Mouse (Mus musculus) midbrain, postnatal 0 days (tissue): ENCODE results near the gene Styx. TPM values are rescaled to one million over a fixed set of nuclear protein-coding genes. Genes with fewer than 3 reads are reported as not detected.
A peak's percentile ranks its signal among the peaks of the same experiment; 100 is the strongest.

ENCODE experiments used
- ATAC-seq: fragments of 200-750 bp; cut with Nextera tagmentation; 2 replicates; pipeline ENCODE4 v1.8.0; 2017; ENCODE audit warnings: moderate number of reproducible peaks, mild to moderate bottlenecking, moderate TSS enrichment, moderate library complexity; ENCODE audit not compliant: low FRiP score
- DNase-seq: peaks from one replicate; pipeline ENCODE4 v3.0.0-alpha.2; 2015; ENCODE audit warnings: low spot score
- H3K27ac ChIP-seq: fragments of 300-500 bp; sonication (generic); 2 replicates; pipeline ENCODE4 v1.5.1; 2014; ENCODE audit warnings: low read depth, mild to moderate bottlenecking, low read length, mixed read lengths
- H3K27me3 ChIP-seq: fragments of 300-500 bp; sonication (generic); 2 replicates; pipeline ENCODE4 v1.6.1; 2014; ENCODE audit warnings: low read length, control low read depth, mixed read lengths; ENCODE audit not compliant: insufficient read depth
- H3K36me3 ChIP-seq: fragments of 300-500 bp; sonication (generic); 2 replicates; pipeline ENCODE4 v1.6.1; 2014; ENCODE audit warnings: low read length, control low read depth, mixed read lengths; ENCODE audit not compliant: insufficient read depth
- H3K4me1 ChIP-seq: fragments of 300-500 bp; sonication (generic); 2 replicates; pipeline ENCODE4 v1.6.1; 2014; ENCODE audit warnings: mild to moderate bottlenecking, control low read depth, antibody characterized with exemption, low read length, mixed read lengths; ENCODE audit not compliant: insufficient read depth
- H3K4me2 ChIP-seq: fragments of 300-500 bp; sonication (generic); 2 replicates; pipeline ENCODE4 v1.6.1; 2014; ENCODE audit warnings: low read depth, mild to moderate bottlenecking, low read length, mixed read lengths; ENCODE audit not compliant: poor library complexity, severe bottlenecking
- H3K4me3 ChIP-seq: fragments of 300-500 bp; sonication (generic); 2 replicates; pipeline ENCODE4 v1.5.1; 2014; ENCODE audit warnings: low read depth, mild to moderate bottlenecking, low read length, moderate library complexity
- H3K9ac ChIP-seq: fragments of 300-500 bp; sonication (generic); replicated peaks from 2 replicates; pipeline ENCODE4 v1.6.1; 2014; ENCODE audit warnings: mild to moderate bottlenecking, low read length, moderate library complexity, mixed read lengths; ENCODE audit not compliant: poor library complexity, severe bottlenecking
- H3K9me3 ChIP-seq: fragments of 300-500 bp; sonication (generic); 2 replicates; pipeline ENCODE4 v1.6.1; 2016; ENCODE audit warnings: low read length, control low read depth
- CTCF ChIP-seq: IDR thresholded peaks from 2 replicates; pipeline ENCODE4 v1.5.1; 2016; ENCODE audit warnings: antibody characterized with exemption, mild to moderate bottlenecking
- WGBS: fragments of 180-500 bp; shearing (Covaris S2); extraction: QIAGEN DNeasy Blood & Tissue Kit; methylation state at CpG from one replicate; pipeline ENCODE4 v1.1.7; 2014; 5-methylcytosine and 5-hydroxymethylcytosine counted together
- polyA plus RNA-seq: library from polyadenylated mRNA; unstranded; fragments of >200 nt; fragmentation: Nextera tagmentation; extraction: Ambion mirVana; gene quantifications from 2 replicates; pipeline ENCODE4 v1.2.1, GENCODE M21; 2015
- total RNA-seq: library from RNA; depleted of rRNA; stranded (reverse); fragments of >200 nt; gene quantifications from 2 replicates; pipeline ENCODE4 v1.2.3, GENCODE M21; 2014

Gene Styx
- total and polyA plus RNA-seq, 2 experiments from 2014 or later: 26.8 to 72.1 TPM

- peak; percentile 9 for DNase-seq
- Histone ChIP-seq H3K9ac (no peak overlapping the region), H3K4me2 (no peak overlapping the region), H3K36me3 (peaks cover 5% of the 10 kb centered on the region; the same call in 1 of the 2 replicates), H3K4me3 (no peak overlapping the region), H3K27me3 (no peaks in the 10 kb centered on the region), H3K27ac (no peak overlapping the region), H3K9me3 (no peaks in the 10 kb centered on the region), H3K4me1 (no peaks in the 10 kb centered on the region)
- 86% methylated on average over 13 of the region's 13 CpGs for WGBS
- TF ChIP-seq CTCF: no peak
- ATAC-seq: no peak
Measured at GRCm38 (mm10) chr14:45309646-45310045, 41.2 kb upstream of the Styx start.

- Histone ChIP-seq H3K36me3 (peaks cover 2% of the 10 kb centered on the region; the same call in 1 of the 2 replicates), H3K27ac (no peak overlapping the region), H3K9ac (no peak overlapping the region), H3K4me3 (no peak overlapping the region), H3K27me3 (no peaks in the 10 kb centered on the region), H3K4me1 (no peaks in the 10 kb centered on the region), H3K4me2 (no peak overlapping the region), H3K9me3 (no peaks in the 10 kb centered on the region)
- no peak for TF ChIP-seq CTCF
- no peak for ATAC-seq
- DNase-seq: no peak
- 93% methylated on average over 14 of the region's 14 CpGs for WGBS
Measured at GRCm38 (mm10) chr14:45310101-45310500, 40.8 kb upstream of the Styx start.

- WGBS: 82% methylated on average over 5 of the region's 5 CpGs
Measured at GRCm38 (mm10) chr14:45316927-45317326, 34.0 kb upstream of the Styx start.

GRCm38 (mm10) chr14:45317921-45318411, 32.9 kb upstream of the Styx start:
- Histone ChIP-seq H3K4me1 (0 out of 2 replicates have a peak, but pooled peaks cover 7% of the 10 kb centered on the region), H3K27ac (peak overlapping the region; percentile 93), H3K9ac (peak overlapping the region; percentile 93), H3K36me3 (no peaks in the 10 kb centered on the region), H3K9me3 (no peaks in the 10 kb centered on the region), H3K4me3 (peak overlapping the region; percentile 99), H3K4me2 (peak overlapping the region; percentile 60), H3K27me3 (no peaks in the 10 kb centered on the region)
- DNase-seq: peak; percentile 3
- no peak for TF ChIP-seq CTCF
- ATAC-seq: peak; percentile 63
- 0% methylated on average over 36 of the region's 38 CpGs for WGBS

More at GRCm38 (mm10) chr14:45316927-45317326, 34.0 kb upstream of the Styx start:
- Histone ChIP-seq H3K9me3 (no peaks in the 10 kb centered on the region), H3K27ac (no peak overlapping the region), H3K4me1 (0 out of 2 replicates have a peak, but pooled peaks cover 7% of the 10 kb centered on the region), H3K9ac (peak overlapping the region; percentile 93), H3K4me2 (peak overlapping the region; percentile 60), H3K27me3 (no peaks in the 10 kb centered on the region), H3K4me3 (peak overlapping the region; percentile 99), H3K36me3 (no peaks in the 10 kb centered on the region)
- ATAC-seq (no peak), DNase-seq (no peak)
- TF ChIP-seq CTCF: no peak

- Histone ChIP-seq H3K27me3 (no peaks in the 10 kb centered on the region), H3K9ac (peak within 1 kb of the TSS; percentile 93), H3K4me3 (peak within 1 kb of the TSS; percentile 99), H3K9me3 (no peaks in the 10 kb centered on the region), H3K4me1 (0 out of 2 replicates have a peak, but pooled peaks cover 7% of the 10 kb centered on the region), H3K27ac (peak within 1 kb of the TSS; percentile 93), H3K36me3 (no peaks in the 10 kb centered on the region), H3K4me2 (peak within 1 kb of the TSS; percentile 60)
- peak; percentile 95 for ATAC-seq
- peak; percentile 86 for DNase-seq
- 2% methylated on average over 53 of the region's 74 CpGs for whole genome bisulfite sequencing
- no peak for TF ChIP-seq CTCF
Measured at GRCm38 (mm10) chr14:45318426-45319236, 32.3 kb upstream of the Styx start, which contains the start of gene Ero1l. Gene Ero1l (minus strand): TSS chr14:45318771.

- H3K4me2 ChIP-seq: peak overlapping the region; percentile 60; the same call in 1 of the 2 replicates
- WGBS: 56% methylated on average over 3 of the region's 3 CpGs
- ATAC-seq (no peak), DNase-seq (no peak)
- peak overlapping the region; percentile 99; the same call in 1 of the 2 replicates for H3K4me3 ChIP-seq
- H3K9ac ChIP-seq: no peak overlapping the region
- no peaks in the 10 kb centered on the region for H3K36me3 ChIP-seq
- H3K27ac ChIP-seq: peak overlapping the region; percentile 93; the same call in 1 of the 2 replicates
- H3K4me1 ChIP-seq: 0 out of 2 replicates have a peak, but pooled peaks cover 7% of the 10 kb centered on the region
- H3K27me3 ChIP-seq: no peaks in the 10 kb centered on the region
- no peak for TF ChIP-seq CTCF
- no peaks in the 10 kb centered on the region for H3K9me3 ChIP-seq
Measured at GRCm38 (mm10) chr14:45319237-45319610, 31.7 kb upstream of the Styx start.
